Mouse (Mus musculus) cerebellum, adult 9-10 months (tissue): ENCODE measurements around the gene Cd86.

Experiments
- DNase-seq: peaks from one replicate; pipeline ENCODE4 v3.0.0; 2022

The Cd86 gene

GRCm38 (mm10) chr16:36596671-36597410, 69.0 kb downstream of the Cd86 start:
- DNase-seq = no peak

- DNase-seq = no peak
Observed at GRCm38 (mm10) chr16:36589898-36590297, 76.0 kb downstream of the Cd86 start.

- DNase-seq = no peak
Observed at GRCm38 (mm10) chr16:36587971-36588370, 77.9 kb downstream of the Cd86 start.

- DNase-seq = no peak
Observed at GRCm38 (mm10) chr16:36582073-36582472, 83.8 kb downstream of the Cd86 start.

GRCm38 (mm10) chr16:36571942-36572341, 93.9 kb downstream of the Cd86 start:
- DNase-seq = no peak

- no peak for DNase-seq
Observed at GRCm38 (mm10) chr16:36561386-36562338, 104.2 kb downstream of the Cd86 start, which contains the start of gene Casr. TSS of gene Casr (minus strand) at chr16:36562141.

- DNase-seq = no peak
Observed at GRCm38 (mm10) chr16:36559573-36559972, 106.3 kb downstream of the Cd86 start.

GRCm38 (mm10) chr16:36555672-36556165, 110.2 kb downstream of the Cd86 start:
- no peak for DNase-seq
